Mouse (Mus musculus) Muller cell, postnatal 12 days (primary cell): ENCODE measurements around the gene Fkbp1a.

Source experiments
- DNase-seq: peaks from one replicate; pipeline ENCODE4 v3.0.0-alpha.2; 2015; ENCODE audit errors: inconsistent ontology term

The Fkbp1a gene

GRCm38 (mm10) chr2:151546571-151546970 lies 4.3 kb downstream of the Fkbp1a start:
- no peak for DNase-seq

- no peak for DNase-seq
Measured at GRCm38 (mm10) chr2:151549615-151550121, 7.4 kb downstream of the Fkbp1a start.

GRCm38 (mm10) chr2:151562930-151563921 lies 20.9 kb downstream of the Fkbp1a start:
- DNase-seq = no peak

GRCm38 (mm10) chr2:151564006-151564405 lies 21.7 kb downstream of the Fkbp1a start:
- no peak for DNase-seq

GRCm38 (mm10) chr2:151564986-151565385 lies 22.7 kb downstream of the Fkbp1a start:
- DNase-seq = no peak

- no peak for DNase-seq
Measured at GRCm38 (mm10) chr2:151566856-151567255, 24.6 kb downstream of the Fkbp1a start.

- no peak for DNase-seq
Measured at GRCm38 (mm10) chr2:151569452-151569851, 27.2 kb downstream of the Fkbp1a start.

GRCm38 (mm10) chr2:151571873-151572700 lies 29.8 kb downstream of the Fkbp1a start, which contains the start of gene Sdcbp2:
Gene Sdcbp2 (plus strand): TSS chr2:151572622.
- no peak for DNase-seq

- no peak for DNase-seq
Measured at GRCm38 (mm10) chr2:151573667-151574066, 31.4 kb downstream of the Fkbp1a start.

- no peak for DNase-seq
Measured at GRCm38 (mm10) chr2:151574607-151575006, 32.3 kb downstream of the Fkbp1a start.

- DNase-seq = peak; percentile 26
Measured at GRCm38 (mm10) chr2:151575119-151575698, 32.9 kb downstream of the Fkbp1a start.

- DNase-seq = peak; percentile 76
Measured at GRCm38 (mm10) chr2:151575699-151576389, 33.6 kb downstream of the Fkbp1a start.

GRCm38 (mm10) chr2:151579183-151579582 lies 36.9 kb downstream of the Fkbp1a start:
- no peak for DNase-seq

GRCm38 (mm10) chr2:151580945-151581344 lies 38.7 kb downstream of the Fkbp1a start:
- DNase-seq = no peak

GRCm38 (mm10) chr2:151585934-151586333 lies 43.7 kb downstream of the Fkbp1a start:
- DNase-seq = no peak

GRCm38 (mm10) chr2:151586807-151587206 lies 44.5 kb downstream of the Fkbp1a start:
- no peak for DNase-seq

GRCm38 (mm10) chr2:151587306-151587705 lies 45.0 kb downstream of the Fkbp1a start:
- DNase-seq = no peak

- no peak for DNase-seq
Measured at GRCm38 (mm10) chr2:151598068-151598467, 55.8 kb downstream of the Fkbp1a start.

- DNase-seq = no peak
Measured at GRCm38 (mm10) chr2:151602106-151602505, 59.8 kb downstream of the Fkbp1a start.

GRCm38 (mm10) chr2:151603630-151604029 lies 61.3 kb downstream of the Fkbp1a start:
- peak; percentile 17 for DNase-seq

- no peak for DNase-seq
Measured at GRCm38 (mm10) chr2:151605437-151605987, 63.2 kb downstream of the Fkbp1a start.
